Mouse (Mus musculus) kidney, adult 2 months (tissue): ENCODE measurements around the gene Gspt1. TPM values are rescaled to one million over a fixed set of nuclear protein-coding genes. Genes with fewer than 3 reads are reported as not detected.

ENCODE experiments used
- DNase-seq: peaks from one replicate; pipeline ENCODE4 v3.0.0; 2021
- H3K27ac ChIP-seq: fragments of 200-500 bp; 2 replicates; pipeline ENCODE4 v1.5.1; 2012; ENCODE audit warnings: low read depth, low read length, control low read depth, inconsistent platforms; ENCODE audit not compliant: insufficient read depth
- H3K27me3 ChIP-seq: fragments of 200-500 bp; replicated peaks from 2 replicates; pipeline ENCODE4 v1.6.1; 2012; ENCODE audit warnings: mild to moderate bottlenecking, moderate library complexity, low read length, inconsistent platforms; ENCODE audit not compliant: control insufficient read depth, insufficient read depth
- H3K36me3 ChIP-seq: fragments of 200-500 bp; 2 replicates; pipeline ENCODE4 v1.6.1; 2012; ENCODE audit warnings: mild to moderate bottlenecking, moderate library complexity, low read length, inconsistent platforms; ENCODE audit not compliant: control insufficient read depth, insufficient read depth
- H3K4me1 ChIP-seq: fragments of 200-500 bp; 2 replicates; pipeline ENCODE4 v1.6.1; 2011; ENCODE audit warnings: low read length; ENCODE audit not compliant: control insufficient read depth, insufficient read depth
- H3K4me3 ChIP-seq: fragments of 200-500 bp; 2 replicates; pipeline ENCODE4 v1.5.1; 2011; ENCODE audit warnings: mild to moderate bottlenecking, low read depth, low read length, control low read depth; ENCODE audit not compliant: insufficient read depth
- CTCF ChIP-seq: fragments of 200-500 bp; conservative IDR thresholded peaks from 2 replicates; pipeline ENCODE4 v1.5.1; 2011; ENCODE audit warnings: low read depth, mild to moderate bottlenecking, control low read depth, low read length, moderate library complexity, mixed read lengths; ENCODE audit not compliant: insufficient read depth, insufficient read length
- POLR2A ChIP-seq: fragments of 200-500 bp; IDR thresholded peaks from one replicate; pipeline ENCODE4 v1.6.1; 2011; ENCODE audit warnings: low read depth, low read length, control low read depth
- WGBS: fragments of 180-500 bp; shearing (Covaris S2); methylation state at CpG from one replicate; pipeline ENCODE4 v1.1.7; 2018; 5-methylcytosine and 5-hydroxymethylcytosine counted together
- polyA plus RNA-seq: library from polyadenylated mRNA; depleted of rRNA; stranded (reverse); fragments of >200 nt; gene quantifications from 2 replicates; pipeline ENCODE4 v1.2.3, GENCODE M21; 2012

The Gspt1 gene
- polyA plus RNA-seq, 1 experiment: 17.4 TPM

DNA sequence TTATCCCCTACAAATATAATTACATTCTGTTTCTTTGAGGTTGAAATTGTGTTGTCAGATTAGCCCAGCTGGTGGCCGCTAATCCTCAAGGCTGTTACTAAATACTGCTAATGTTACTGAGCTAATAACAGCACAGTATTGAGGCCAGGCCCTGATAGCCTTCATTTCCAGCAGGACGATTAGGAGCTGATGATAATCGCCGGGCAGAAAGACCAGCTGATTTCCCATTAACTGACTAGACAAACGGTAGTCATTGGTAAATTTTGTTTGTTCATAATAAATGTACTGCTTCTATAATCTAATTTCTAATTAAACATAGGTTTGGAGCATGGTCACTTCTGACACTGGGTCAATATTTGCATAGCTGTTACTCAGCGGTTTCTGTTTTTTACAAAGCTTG lies 24.7 kb upstream of the Gspt1 start:
- no peaks in the 10 kb centered on the region for H3K4me1 ChIP-seq
- DNase-seq: no peak
- H3K4me3 ChIP-seq: no peak overlapping the region
- no peak for TF ChIP-seq CTCF
- no peak for TF ChIP-seq POLR2A
- H3K36me3 ChIP-seq: no peaks in the 10 kb centered on the region
- H3K27me3 ChIP-seq: no peaks in the 10 kb centered on the region
- no peak overlapping the region for H3K27ac ChIP-seq
- WGBS: 83% methylated on average over 6 of the region's 6 CpGs

GRCm38 (mm10) chr16:11276888-11277287 lies 22.8 kb upstream of the Gspt1 start:
- no peaks in the 10 kb centered on the region for H3K27me3 ChIP-seq
- DNase-seq: no peak
- no peaks in the 10 kb centered on the region for H3K36me3 ChIP-seq
- H3K4me3 ChIP-seq: no peak overlapping the region
- H3K27ac ChIP-seq: no peak overlapping the region
- TF ChIP-seq CTCF: no peak
- WGBS: 41% methylated on average over 3 of the region's 3 CpGs
- H3K4me1 ChIP-seq: no peaks in the 10 kb centered on the region

DNA sequence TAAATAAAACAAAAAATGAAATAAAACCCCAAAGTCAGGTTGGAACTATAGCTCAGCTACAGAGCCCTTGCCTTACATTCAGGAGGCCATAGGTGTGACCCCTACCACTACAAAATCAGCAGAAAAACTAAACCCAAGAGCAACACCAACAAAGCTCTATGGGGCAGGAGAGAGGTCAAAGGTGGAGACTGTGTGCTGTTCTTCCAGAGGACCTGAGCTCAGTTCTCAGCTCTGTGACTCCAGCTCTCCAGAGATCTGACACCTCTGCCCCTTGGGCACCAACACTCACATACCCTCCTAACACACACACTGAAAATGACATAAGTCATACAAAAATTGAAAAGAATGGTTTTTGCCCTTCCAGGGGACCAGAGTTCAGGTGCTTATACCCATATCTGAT lies 16.9 kb upstream of the Gspt1 start:
- Histone ChIP-seq H3K4me1 (0 out of 2 replicates have a peak, but pooled peaks cover under 1% of the 10 kb centered on the region), H3K36me3 (no peaks in the 10 kb centered on the region), H3K27me3 (no peaks in the 10 kb centered on the region), H3K27ac (no peak overlapping the region), H3K4me3 (no peak overlapping the region)
- TF ChIP-seq CTCF (no peak), POLR2A (no peak)
- no peak for DNase-seq

DNA sequence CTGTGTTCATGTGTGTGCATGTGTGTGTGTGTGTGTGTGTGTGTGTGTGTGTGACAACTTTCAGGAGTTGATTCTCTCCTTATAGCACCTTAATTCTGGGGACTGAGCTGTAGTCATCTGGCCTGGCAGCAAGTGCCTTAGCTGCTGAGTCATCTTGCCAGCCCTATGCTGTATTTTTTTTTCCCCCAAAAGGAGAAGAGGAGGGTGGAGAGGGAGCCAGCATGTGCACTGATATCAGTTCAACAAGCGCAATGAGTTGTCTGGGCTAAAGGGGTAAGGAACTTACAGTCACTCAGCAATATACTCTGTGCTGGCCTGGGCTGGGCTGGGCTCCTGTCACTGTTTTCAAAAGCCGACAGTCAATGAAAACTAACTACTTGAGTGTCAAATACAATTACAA lies 16.5 kb upstream of the Gspt1 start:
- no peaks in the 10 kb centered on the region for H3K36me3 ChIP-seq
- WGBS: 90% methylated on average over 2 of the region's 2 CpGs
- no peak for DNase-seq

DNA sequence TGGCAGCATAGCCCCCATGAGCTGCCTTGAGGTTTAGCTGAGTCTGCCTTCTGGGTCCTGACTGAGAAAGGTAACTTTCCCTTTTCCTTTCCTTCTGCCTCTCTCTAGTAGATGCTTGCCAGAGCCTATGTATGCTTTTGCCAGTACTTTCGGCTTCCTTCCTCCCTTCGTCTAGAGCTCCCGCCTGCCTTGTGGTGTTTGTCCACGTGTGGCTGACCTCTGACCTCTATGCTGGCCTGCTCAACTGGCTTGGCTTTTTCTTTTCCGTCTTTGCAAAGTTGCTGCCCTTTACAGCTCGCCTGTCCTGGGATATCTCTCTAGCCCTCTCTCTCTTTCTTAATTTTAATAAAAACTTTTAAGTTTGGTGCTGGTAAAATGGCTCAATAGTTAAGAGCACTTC lies 15.7 kb upstream of the Gspt1 start:
- 20% methylated on average over 6 of the region's 6 CpGs for WGBS
- Histone ChIP-seq H3K27me3 (no peaks in the 10 kb centered on the region), H3K36me3 (no peaks in the 10 kb centered on the region), H3K4me1 (0 out of 2 replicates have a peak, but pooled peaks cover 4% of the 10 kb centered on the region), H3K4me3 (no peak overlapping the region), H3K27ac (no peak overlapping the region)
- TF ChIP-seq CTCF: no peak
- TF ChIP-seq POLR2A: no peak
- no peak for DNase-seq

More for the DNA sequence above, 16.5 kb upstream of the Gspt1 start:
- H3K4me3 ChIP-seq: no peak overlapping the region
- no peak overlapping the region for H3K27ac ChIP-seq
- 0 out of 2 replicates have a peak, but pooled peaks cover 2% of the 10 kb centered on the region for H3K4me1 ChIP-seq
- TF ChIP-seq POLR2A: no peak
- no peak for TF ChIP-seq CTCF
- no peaks in the 10 kb centered on the region for H3K27me3 ChIP-seq

DNA sequence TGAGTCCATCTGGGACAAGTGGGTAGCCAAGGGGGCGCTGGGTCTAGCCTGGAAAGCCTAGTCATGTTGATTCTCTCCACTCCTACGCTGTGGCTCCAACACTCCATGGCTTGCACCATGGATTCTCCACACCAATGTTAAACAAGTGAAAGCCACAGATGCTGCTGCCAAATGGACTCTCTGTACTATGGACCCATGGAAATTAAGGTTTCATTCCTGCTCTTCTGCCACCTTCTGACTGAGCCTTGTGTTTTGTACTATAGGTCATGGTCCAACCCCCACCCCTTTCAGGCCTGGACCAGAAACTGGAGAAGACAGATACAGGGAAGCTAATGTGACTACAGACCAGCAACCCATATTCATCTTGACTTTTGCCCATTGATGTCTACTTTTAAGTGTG lies 12.4 kb upstream of the Gspt1 start:
- peak; percentile 91 for DNase-seq
- H3K4me1 ChIP-seq: 0 out of 2 replicates have a peak, but pooled peaks cover 4% of the 10 kb centered on the region
- TF ChIP-seq CTCF (no peak), POLR2A (no peak)
- peak overlapping the region; percentile 83 for H3K27ac ChIP-seq
- WGBS: 64% methylated on average over 2 of the region's 2 CpGs
- no peak overlapping the region for H3K4me3 ChIP-seq
- no peaks in the 10 kb centered on the region for H3K27me3 ChIP-seq
- H3K36me3 ChIP-seq: no peaks in the 10 kb centered on the region

- Histone ChIP-seq H3K4me3 (no peak overlapping the region), H3K4me1 (0 out of 2 replicates have a peak, but pooled peaks cover 4% of the 10 kb centered on the region), H3K27ac (no peak overlapping the region), H3K36me3 (no peaks in the 10 kb centered on the region), H3K27me3 (no peaks in the 10 kb centered on the region)
- TF ChIP-seq POLR2A: no peak
- no peak for TF ChIP-seq CTCF
- DNase-seq: no peak
Observed at GRCm38 (mm10) chr16:11263266-11263665, 9.1 kb upstream of the Gspt1 start.

GRCm38 (mm10) chr16:11254723-11255164 lies 619 bp upstream of the Gspt1 start:
- WGBS: 6% methylated on average over 10 of the region's 10 CpGs
- Histone ChIP-seq H3K4me1 (peaks cover 3% of the 10 kb centered on the region; the same call in 1 of the 2 replicates), H3K36me3 (no peaks in the 10 kb centered on the region), H3K27me3 (no peaks in the 10 kb centered on the region), H3K4me3 (peak overlapping the region; percentile 57), H3K27ac (peak overlapping the region; percentile 92)
- TF ChIP-seq POLR2A (no peak), CTCF (no peak)
- DNase-seq: no peak
